Mouse (Mus musculus): ENCODE measurements around the gene Zmiz2. TPM values are rescaled to one million over a fixed set of nuclear protein-coding genes. Genes with fewer than 3 reads are reported as not detected.
"Not testable (repeated sequence)": the region's sequence is repeated elsewhere in the genome, so short reads cannot be mapped to it uniquely, and the experiment has no call there.

Gene Zmiz2
- polyA plus RNA-seq, 1 experiment from 2014 or later: 7.4 TPM

- H3K4me1 ChIP-seq (ENCODE audit: control insufficient read depth, insufficient read depth, low read length): peaks cover 29% of the 10 kb centered on the region
- peak; percentile 94 for ATAC-seq (replicated peaks; ENCODE audit: extremely low read depth, insufficient read depth, low FRiP score)
- H3K27ac ChIP-seq (ENCODE audit: low read length): peak overlapping the region; percentile 99
- H3K36me3 ChIP-seq (ENCODE audit: control insufficient read depth, insufficient read depth): peaks cover 25% of the 10 kb centered on the region
- under 1% methylated on average over 90 of the region's 102 CpGs for WGBS
- peak overlapping the region; percentile 98 for H3K9ac ChIP-seq (ENCODE audit: low read length)
- H3K4me3 ChIP-seq (ENCODE audit: low read length): peak overlapping the region; percentile 99
- no peaks in the 10 kb centered on the region for H3K27me3 ChIP-seq (ENCODE audit: control insufficient read depth, insufficient read depth, low read length)
- H3K9me3 ChIP-seq (replicated peaks; ENCODE audit: control insufficient read depth, low read length): no peaks in the 10 kb centered on the region
- H3K4me2 ChIP-seq (ENCODE audit: low read depth, low read length): peak overlapping the region; percentile 98
Measured at GRCm38 (mm10) chr11:6415551-6416404, 26.9 kb downstream of the Zmiz2 start.

GRCm38 (mm10) chr11:6416405-6417034, 27.6 kb downstream of the Zmiz2 start:
- H3K27ac ChIP-seq (ENCODE audit: low read length): peak overlapping the region; percentile 99
- H3K9me3 ChIP-seq (replicated peaks; ENCODE audit: control insufficient read depth, low read length): no peaks in the 10 kb centered on the region
- peaks cover 29% of the 10 kb centered on the region for H3K4me1 ChIP-seq (ENCODE audit: control insufficient read depth, insufficient read depth, low read length)
- H3K27me3 ChIP-seq (ENCODE audit: control insufficient read depth, insufficient read depth, low read length): no peaks in the 10 kb centered on the region
- 1% methylated on average over 30 of the region's 30 CpGs for WGBS
- H3K9ac ChIP-seq (ENCODE audit: low read length): peak overlapping the region; percentile 98
- peak overlapping the region; percentile 98 for H3K4me2 ChIP-seq (ENCODE audit: low read depth, low read length)
- peaks cover 27% of the 10 kb centered on the region for H3K36me3 ChIP-seq (ENCODE audit: control insufficient read depth, insufficient read depth)
- H3K4me3 ChIP-seq (ENCODE audit: low read length): peak overlapping the region; percentile 99
- peak; percentile 58 for ATAC-seq (replicated peaks; ENCODE audit: extremely low read depth, insufficient read depth, low FRiP score)

GRCm38 (mm10) chr11:6417069-6417468, 28.2 kb downstream of the Zmiz2 start:
- WGBS: 19% methylated on average over 2 of the region's 2 CpGs
- peaks cover 27% of the 10 kb centered on the region for H3K36me3 ChIP-seq (ENCODE audit: control insufficient read depth, insufficient read depth)
- H3K9ac ChIP-seq (ENCODE audit: low read length): peak overlapping the region; percentile 98
- H3K4me2 ChIP-seq (ENCODE audit: low read depth, low read length): peak overlapping the region; percentile 98
- no peak for ATAC-seq (replicated peaks; ENCODE audit: extremely low read depth, insufficient read depth, low FRiP score)
- H3K27ac ChIP-seq (ENCODE audit: low read length): 0 out of 2 replicates have a peak overlapping the region, but pooled peaks have one; percentile 7
- no peaks in the 10 kb centered on the region for H3K27me3 ChIP-seq (ENCODE audit: control insufficient read depth, insufficient read depth, low read length)
- no peaks in the 10 kb centered on the region for H3K9me3 ChIP-seq (replicated peaks; ENCODE audit: control insufficient read depth, low read length)
- peaks cover 26% of the 10 kb centered on the region for H3K4me1 ChIP-seq (ENCODE audit: control insufficient read depth, insufficient read depth, low read length)
- peak overlapping the region; percentile 99 for H3K4me3 ChIP-seq (ENCODE audit: low read length)

- Histone ChIP-seq H3K4me2 (ENCODE audit: low read depth, low read length) (peak overlapping the region; percentile 98), H3K36me3 (ENCODE audit: control insufficient read depth, insufficient read depth) (peaks cover 27% of the 10 kb centered on the region), H3K27ac (ENCODE audit: low read length) (no peak overlapping the region), H3K4me1 (ENCODE audit: control insufficient read depth, insufficient read depth, low read length) (peaks cover 26% of the 10 kb centered on the region), H3K9me3 (replicated peaks; ENCODE audit: control insufficient read depth, low read length) (no peaks in the 10 kb centered on the region), H3K27me3 (ENCODE audit: control insufficient read depth, insufficient read depth, low read length) (no peaks in the 10 kb centered on the region), H3K9ac (ENCODE audit: low read length) (peak overlapping the region; percentile 98), H3K4me3 (ENCODE audit: low read length) (peak overlapping the region; percentile 99)
- ATAC-seq (replicated peaks; ENCODE audit: extremely low read depth, insufficient read depth, low FRiP score): no peak
Measured at GRCm38 (mm10) chr11:6417490-6417889, 28.6 kb downstream of the Zmiz2 start.

GRCm38 (mm10) chr11:6418751-6419150, 29.9 kb downstream of the Zmiz2 start:
- Histone ChIP-seq H3K9me3 (replicated peaks; ENCODE audit: control insufficient read depth, low read length) (no peaks in the 10 kb centered on the region), H3K4me3 (ENCODE audit: low read length) (no peak overlapping the region), H3K9ac (ENCODE audit: low read length) (no peak overlapping the region), H3K4me1 (ENCODE audit: control insufficient read depth, insufficient read depth, low read length) (peaks cover 26% of the 10 kb centered on the region), H3K36me3 (ENCODE audit: control insufficient read depth, insufficient read depth) (peaks cover 27% of the 10 kb centered on the region), H3K27me3 (ENCODE audit: control insufficient read depth, insufficient read depth, low read length) (no peaks in the 10 kb centered on the region), H3K4me2 (ENCODE audit: low read depth, low read length) (peak overlapping the region; percentile 9; the same call in 1 of the 2 replicates), H3K27ac (ENCODE audit: low read length) (no peak overlapping the region)
- ATAC-seq (replicated peaks; ENCODE audit: extremely low read depth, insufficient read depth, low FRiP score): no peak
- WGBS: 70% methylated on average over 5 of the region's 5 CpGs

- H3K9ac ChIP-seq (ENCODE audit: low read length); H3K4me2 ChIP-seq (ENCODE audit: low read depth, low read length); ATAC-seq (replicated peaks; ENCODE audit: extremely low read depth, insufficient read depth, low FRiP score); H3K27me3 ChIP-seq (ENCODE audit: control insufficient read depth, insufficient read depth, low read length); H3K4me3 ChIP-seq (ENCODE audit: low read length); H3K9me3 ChIP-seq (replicated peaks; ENCODE audit: control insufficient read depth, low read length); H3K27ac ChIP-seq (ENCODE audit: low read length): not testable (repeated sequence)
- peaks cover 27% of the 10 kb centered on the region for H3K36me3 ChIP-seq (ENCODE audit: control insufficient read depth, insufficient read depth)
- 57% methylated on average over 4 of the region's 4 CpGs for WGBS
- peaks cover 26% of the 10 kb centered on the region for H3K4me1 ChIP-seq (ENCODE audit: control insufficient read depth, insufficient read depth, low read length)
Measured at GRCm38 (mm10) chr11:6419156-6419555, 30.3 kb downstream of the Zmiz2 start.

GRCm38 (mm10) chr11:6420283-6420703, 31.4 kb downstream of the Zmiz2 start:
- WGBS: 15% methylated on average over 1 of the region's 1 CpGs
- Histone ChIP-seq H3K9ac (ENCODE audit: low read length) (no peak overlapping the region), H3K9me3 (replicated peaks; ENCODE audit: control insufficient read depth, low read length) (no peaks in the 10 kb centered on the region), H3K27ac (ENCODE audit: low read length) (no peak overlapping the region), H3K36me3 (ENCODE audit: control insufficient read depth, insufficient read depth) (peaks cover 34% of the 10 kb centered on the region), H3K27me3 (ENCODE audit: control insufficient read depth, insufficient read depth, low read length) (no peaks in the 10 kb centered on the region), H3K4me3 (ENCODE audit: low read length) (no peak overlapping the region), H3K4me1 (ENCODE audit: control insufficient read depth, insufficient read depth, low read length) (peaks cover 17% of the 10 kb centered on the region), H3K4me2 (ENCODE audit: low read depth, low read length) (no peak overlapping the region)
- ATAC-seq (replicated peaks; ENCODE audit: extremely low read depth, insufficient read depth, low FRiP score): no peak

- 68% methylated on average over 2 of the region's 2 CpGs for WGBS
- H3K36me3 ChIP-seq (ENCODE audit: control insufficient read depth, insufficient read depth): peaks cover 36% of the 10 kb centered on the region
- no peak overlapping the region for H3K4me3 ChIP-seq (ENCODE audit: low read length)
- H3K4me2 ChIP-seq (ENCODE audit: low read depth, low read length): no peak overlapping the region
- no peaks in the 10 kb centered on the region for H3K9me3 ChIP-seq (replicated peaks; ENCODE audit: control insufficient read depth, low read length)
- H3K4me1 ChIP-seq (ENCODE audit: control insufficient read depth, insufficient read depth, low read length): peaks cover 17% of the 10 kb centered on the region
- ATAC-seq (replicated peaks; ENCODE audit: extremely low read depth, insufficient read depth, low FRiP score): no peak
- no peak overlapping the region for H3K9ac ChIP-seq (ENCODE audit: low read length)
- H3K27ac ChIP-seq (ENCODE audit: low read length): no peak overlapping the region
- no peaks in the 10 kb centered on the region for H3K27me3 ChIP-seq (ENCODE audit: control insufficient read depth, insufficient read depth, low read length)
Measured at GRCm38 (mm10) chr11:6420722-6421350, 32.0 kb downstream of the Zmiz2 start.

GRCm38 (mm10) chr11:6430186-6430585, 41.3 kb downstream of the Zmiz2 start:
- Histone ChIP-seq H3K9me3 (replicated peaks; ENCODE audit: control insufficient read depth, low read length) (no peaks in the 10 kb centered on the region), H3K4me3 (ENCODE audit: low read length) (no peak overlapping the region), H3K27me3 (ENCODE audit: control insufficient read depth, insufficient read depth, low read length) (no peaks in the 10 kb centered on the region), H3K36me3 (ENCODE audit: control insufficient read depth, insufficient read depth) (peaks cover 62% of the 10 kb centered on the region), H3K27ac (ENCODE audit: low read length) (no peak overlapping the region), H3K4me2 (ENCODE audit: low read depth, low read length) (no peak overlapping the region), H3K4me1 (ENCODE audit: control insufficient read depth, insufficient read depth, low read length) (no peaks in the 10 kb centered on the region), H3K9ac (ENCODE audit: low read length) (no peak overlapping the region)
- 94% methylated on average over 7 of the region's 7 CpGs for WGBS
- ATAC-seq (replicated peaks; ENCODE audit: extremely low read depth, insufficient read depth, low FRiP score): no peak
